Mouse (Mus musculus) heart, embryonic 16.5 days (tissue): ENCODE results near the gene Fthl17a. TPM values are rescaled to one million over a fixed set of nuclear protein-coding genes. Genes with fewer than 3 reads are reported as not detected.

Experiments
- ATAC-seq: fragments of 200-750 bp; cut with Nextera tagmentation; replicated peaks from 2 replicates; pipeline ENCODE4 v1.8.0; 2017; ENCODE audit warnings: moderate number of reproducible peaks; ENCODE audit not compliant: insufficient read depth, low FRiP score; ENCODE audit errors: extremely low read depth
- H3K27ac ChIP-seq: fragments of 300-500 bp; sonication (generic); 2 replicates; pipeline ENCODE4 v1.5.1; 2014; ENCODE audit warnings: mild to moderate bottlenecking, low read length, control low read depth, moderate library complexity
- H3K27me3 ChIP-seq: fragments of 300-500 bp; sonication (generic); 2 replicates; pipeline ENCODE4 v1.6.1; 2014; ENCODE audit warnings: low read length, mixed read lengths; ENCODE audit not compliant: control insufficient read depth, insufficient read depth
- H3K36me3 ChIP-seq: fragments of 300-500 bp; sonication (generic); 2 replicates; pipeline ENCODE4 v1.6.1; 2014; ENCODE audit not compliant: control insufficient read depth, insufficient read depth
- H3K4me1 ChIP-seq: fragments of 300-500 bp; sonication (generic); 2 replicates; pipeline ENCODE4 v1.6.1; 2014; ENCODE audit warnings: low read length, mixed read lengths; ENCODE audit not compliant: control insufficient read depth, insufficient read depth
- H3K4me2 ChIP-seq: fragments of 300-500 bp; sonication (generic); 2 replicates; pipeline ENCODE4 v1.6.1; 2014; ENCODE audit warnings: low read depth, mild to moderate bottlenecking, control low read depth, low read length
- H3K4me3 ChIP-seq: fragments of 300-500 bp; sonication (generic); 2 replicates; pipeline ENCODE4 v1.5.1; 2014; ENCODE audit warnings: mild to moderate bottlenecking, control low read depth, low read length
- H3K9ac ChIP-seq: fragments of 300-500 bp; sonication (generic); 2 replicates; pipeline ENCODE4 v1.6.1; 2014; ENCODE audit warnings: low read length, control low read depth
- H3K9me3 ChIP-seq: fragments of 300-500 bp; sonication (generic); replicated peaks from 2 replicates; pipeline ENCODE4 v1.6.1; 2016; ENCODE audit warnings: low read length; ENCODE audit not compliant: control insufficient read depth
- WGBS: fragments of 180-500 bp; shearing (Covaris S2); extraction: QIAGEN DNeasy Blood & Tissue Kit; methylation state at CpG from one replicate; pipeline ENCODE4 v1.1.7; 2014; 5-methylcytosine and 5-hydroxymethylcytosine counted together
- polyA plus RNA-seq: library from polyadenylated mRNA; unstranded; fragments of >200 nt; fragmentation: Nextera tagmentation; extraction: Ambion mirVana; gene quantifications from 2 replicates; pipeline ENCODE4 v1.2.1, GENCODE M21; 2015

Fthl17a gene
- not detected in 2 replicates for polyA plus RNA-seq

- H3K9ac ChIP-seq = no peak within 1 kb of the TSS
These were observed at the start of gene Fthl17a for GRCm38 (mm10) chrX:85249379-85249778. Gene Fthl17a (plus strand): TSS chrX:85249679.

GRCm38 (mm10) chrX:85207001-85207400 is 42.5 kb upstream of the Fthl17a start:
- Histone ChIP-seq H3K27me3 (no peaks in the 10 kb centered on the region), H3K4me1 (no peaks in the 10 kb centered on the region), H3K36me3 (no peaks in the 10 kb centered on the region), H3K9ac (no peak overlapping the region), H3K9me3 (no peaks in the 10 kb centered on the region), H3K27ac (no peak overlapping the region), H3K4me3 (no peak overlapping the region), H3K4me2 (no peak overlapping the region)
- WGBS = 77% methylated on average over 2 of the region's 2 CpGs
- no peak for ATAC-seq

More at GRCm38 (mm10) chrX:85249379-85249778, at the start of gene Fthl17a:
- H3K4me2 ChIP-seq = no peak within 1 kb of the TSS
- no peaks in the 10 kb centered on the region for H3K4me1 ChIP-seq
- no peak within 1 kb of the TSS for H3K4me3 ChIP-seq
- H3K9me3 ChIP-seq = no peaks in the 10 kb centered on the region
- no peaks in the 10 kb centered on the region for H3K36me3 ChIP-seq
- no peak within 1 kb of the TSS for H3K27ac ChIP-seq
- WGBS = 65% methylated on average over 2 of the region's 2 CpGs
- no peak for ATAC-seq
- H3K27me3 ChIP-seq = no peaks in the 10 kb centered on the region

- no peaks in the 10 kb centered on the region for H3K9me3 ChIP-seq
- 0 out of 2 replicates have a peak, but pooled peaks cover 2% of the 10 kb centered on the region for H3K4me1 ChIP-seq
- H3K27ac ChIP-seq = no peak overlapping the region
- H3K9ac ChIP-seq = no peak overlapping the region
- H3K4me2 ChIP-seq = no peak overlapping the region
- ATAC-seq = 0 out of 2 replicates have a peak, but pooled peaks have one; percentile 28
- no peaks in the 10 kb centered on the region for H3K27me3 ChIP-seq
- H3K36me3 ChIP-seq = no peaks in the 10 kb centered on the region
- H3K4me3 ChIP-seq = no peak overlapping the region
These were observed 22.6 kb upstream of the Fthl17a start for GRCm38 (mm10) chrX:85226883-85227282.

GRCm38 (mm10) chrX:85271821-85272220 is 22.3 kb downstream of the Fthl17a start:
- WGBS = 37% methylated on average over 8 of the region's 8 CpGs
- no peak overlapping the region for H3K27ac ChIP-seq
- ATAC-seq = no peak

GRCm38 (mm10) chrX:85272296-85272695 is 22.8 kb downstream of the Fthl17a start:
- Histone ChIP-seq H3K36me3 (no peaks in the 10 kb centered on the region), H3K27ac (no peak overlapping the region), H3K4me2 (peak overlapping the region; percentile 42; the same call in 1 of the 2 replicates), H3K27me3 (no peaks in the 10 kb centered on the region), H3K4me3 (no peak overlapping the region), H3K9ac (no peak overlapping the region), H3K9me3 (no peaks in the 10 kb centered on the region), H3K4me1 (0 out of 2 replicates have a peak, but pooled peaks cover 3% of the 10 kb centered on the region)
- 45% methylated on average over 6 of the region's 6 CpGs for WGBS
- ATAC-seq = no peak

More at GRCm38 (mm10) chrX:85271821-85272220, 22.3 kb downstream of the Fthl17a start:
- H3K4me1 ChIP-seq = 0 out of 2 replicates have a peak, but pooled peaks cover 3% of the 10 kb centered on the region
- H3K4me3 ChIP-seq = 0 out of 2 replicates have a peak overlapping the region, but pooled peaks have one; percentile 4
- H3K36me3 ChIP-seq = no peaks in the 10 kb centered on the region
- no peaks in the 10 kb centered on the region for H3K27me3 ChIP-seq
- peak overlapping the region; percentile 42 for H3K4me2 ChIP-seq
- H3K9ac ChIP-seq = no peak overlapping the region
- H3K9me3 ChIP-seq = no peaks in the 10 kb centered on the region

GRCm38 (mm10) chrX:85289846-85290245 is 40.4 kb downstream of the Fthl17a start:
- Histone ChIP-seq H3K36me3 (no peaks in the 10 kb centered on the region), H3K4me1 (no peaks in the 10 kb centered on the region), H3K27me3 (no peaks in the 10 kb centered on the region), H3K4me3 (no peak overlapping the region), H3K9me3 (no peaks in the 10 kb centered on the region), H3K9ac (no peak overlapping the region), H3K27ac (no peak overlapping the region), H3K4me2 (no peak overlapping the region)
- no peak for ATAC-seq
- 70% methylated on average over 1 of the region's 1 CpGs for whole genome bisulfite sequencing

- Histone ChIP-seq H3K27ac (no peak overlapping the region), H3K9ac (no peak overlapping the region), H3K36me3 (no peaks in the 10 kb centered on the region), H3K9me3 (no peaks in the 10 kb centered on the region), H3K4me3 (no peak overlapping the region), H3K4me1 (no peaks in the 10 kb centered on the region), H3K27me3 (no peaks in the 10 kb centered on the region), H3K4me2 (no peak overlapping the region)
- no peak for ATAC-seq
- 63% methylated on average over 5 of the region's 5 CpGs for WGBS
These were observed 43.3 kb downstream of the Fthl17a start for GRCm38 (mm10) chrX:85292781-85293180.

- no peaks in the 10 kb centered on the region for H3K9me3 ChIP-seq
- H3K4me3 ChIP-seq = no peak overlapping the region
- H3K4me1 ChIP-seq = no peaks in the 10 kb centered on the region
- whole genome bisulfite sequencing = 31% methylated on average over 3 of the region's 3 CpGs
- H3K4me2 ChIP-seq = no peak overlapping the region
- no peaks in the 10 kb centered on the region for H3K36me3 ChIP-seq
- ATAC-seq = no peak
- H3K27ac ChIP-seq = no peak overlapping the region
- no peak overlapping the region for H3K9ac ChIP-seq
- H3K27me3 ChIP-seq = no peaks in the 10 kb centered on the region
These were observed 44.5 kb downstream of the Fthl17a start for GRCm38 (mm10) chrX:85294001-85294400.

- H3K4me2 ChIP-seq = no peak overlapping the region
- no peak overlapping the region for H3K27ac ChIP-seq
- H3K4me3 ChIP-seq = no peak overlapping the region
- no peaks in the 10 kb centered on the region for H3K9me3 ChIP-seq
- no peaks in the 10 kb centered on the region; the same call in 1 of the 2 replicates for H3K27me3 ChIP-seq
- no peak overlapping the region for H3K9ac ChIP-seq
- WGBS = 66% methylated on average over 4 of the region's 4 CpGs
- no peaks in the 10 kb centered on the region for H3K36me3 ChIP-seq
- ATAC-seq = no peak
- H3K4me1 ChIP-seq = no peaks in the 10 kb centered on the region
These were observed 55.2 kb downstream of the Fthl17a start for GRCm38 (mm10) chrX:85304674-85305073.
